Mouse (Mus musculus): ENCODE results near the gene Tmem50b. TPM values are rescaled to one million over a fixed set of nuclear protein-coding genes. Genes with fewer than 3 reads are reported as not detected.
"Not testable (repeated sequence)": the region's sequence is repeated elsewhere in the genome, so short reads cannot be mapped to it uniquely, and the experiment has no call there.

The Tmem50b gene
- polyA plus RNA-seq, 1 experiment from 2014 or later = 55.7 TPM

GRCm38 (mm10) chr16:91532429-91532828 is 65.2 kb downstream of the Tmem50b start:
- Histone ChIP-seq H3K4me3 (ENCODE audit: low read depth, low read length) (no peak overlapping the region), H3K36me3 (ENCODE audit: control insufficient read depth, insufficient read depth, low read length) (no peaks in the 10 kb centered on the region), H3K9ac (ENCODE audit: low read length) (no peak overlapping the region), H3K4me1 (ENCODE audit: control insufficient read depth, insufficient read depth, low read length) (no peaks in the 10 kb centered on the region), H3K27me3 (ENCODE audit: control insufficient read depth, insufficient read depth, low read length) (no peaks in the 10 kb centered on the region), H3K4me2 (no peak overlapping the region), H3K9me3 (ENCODE audit: control insufficient read depth, low read length) (no peaks in the 10 kb centered on the region), H3K27ac (ENCODE audit: low read depth, low read length) (no peak overlapping the region)
- 58% methylated on average over 2 of the region's 2 CpGs for WGBS
- ATAC-seq (ENCODE audit: low FRiP score) (no peak), DNase-seq (ENCODE audit: low spot score, missing footprints) (no peak)

GRCm38 (mm10) chr16:91531856-91532255 is 65.7 kb downstream of the Tmem50b start:
- 92% methylated on average over 6 of the region's 6 CpGs for WGBS
- Histone ChIP-seq H3K4me3 (ENCODE audit: low read depth, low read length) (no peak overlapping the region), H3K9me3 (ENCODE audit: control insufficient read depth, low read length) (no peaks in the 10 kb centered on the region), H3K4me2 (no peak overlapping the region), H3K27ac (ENCODE audit: low read depth, low read length) (no peak overlapping the region), H3K9ac (ENCODE audit: low read length) (no peak overlapping the region), H3K4me1 (ENCODE audit: control insufficient read depth, insufficient read depth, low read length) (no peaks in the 10 kb centered on the region), H3K27me3 (ENCODE audit: control insufficient read depth, insufficient read depth, low read length) (no peaks in the 10 kb centered on the region), H3K36me3 (ENCODE audit: control insufficient read depth, insufficient read depth, low read length) (no peaks in the 10 kb centered on the region)
- ATAC-seq (ENCODE audit: low FRiP score) (no peak), DNase-seq (ENCODE audit: low spot score, missing footprints) (no peak)

GRCm38 (mm10) chr16:91530830-91531229 is 66.8 kb downstream of the Tmem50b start:
- H3K4me1 ChIP-seq (ENCODE audit: control insufficient read depth, insufficient read depth, low read length); DNase-seq (ENCODE audit: low spot score, missing footprints); H3K9ac ChIP-seq (ENCODE audit: low read length); H3K9me3 ChIP-seq (ENCODE audit: control insufficient read depth, low read length); H3K36me3 ChIP-seq (ENCODE audit: control insufficient read depth, insufficient read depth, low read length); H3K4me3 ChIP-seq (ENCODE audit: low read depth, low read length); H3K27ac ChIP-seq (ENCODE audit: low read depth, low read length); H3K27me3 ChIP-seq (ENCODE audit: control insufficient read depth, insufficient read depth, low read length); H3K4me2 ChIP-seq; ATAC-seq (ENCODE audit: low FRiP score): not testable (repeated sequence)
- WGBS = 80% methylated on average over 4 of the region's 4 CpGs

- H3K9me3 ChIP-seq (ENCODE audit: control insufficient read depth, low read length) = no peaks in the 10 kb centered on the region; the same call in 1 of the 2 replicates
- no peaks in the 10 kb centered on the region for H3K27me3 ChIP-seq (ENCODE audit: control insufficient read depth, insufficient read depth, low read length)
- no peaks in the 10 kb centered on the region for H3K4me1 ChIP-seq (ENCODE audit: control insufficient read depth, insufficient read depth, low read length)
- H3K9ac ChIP-seq (ENCODE audit: low read length) = no peak overlapping the region
- no peaks in the 10 kb centered on the region for H3K36me3 ChIP-seq (ENCODE audit: control insufficient read depth, insufficient read depth, low read length)
- 92% methylated on average over 9 of the region's 9 CpGs for WGBS
- DNase-seq (ENCODE audit: low spot score, missing footprints) = no peak
- H3K4me2 ChIP-seq = no peak overlapping the region
- no peak for ATAC-seq (ENCODE audit: low FRiP score)
- no peak overlapping the region for H3K4me3 ChIP-seq (ENCODE audit: low read depth, low read length)
- no peak overlapping the region for H3K27ac ChIP-seq (ENCODE audit: low read depth, low read length)
These were observed 69.0 kb downstream of the Tmem50b start for GRCm38 (mm10) chr16:91528578-91528977.

GRCm38 (mm10) chr16:91527500-91527899 is 70.1 kb downstream of the Tmem50b start:
- Histone ChIP-seq H3K27me3 (ENCODE audit: control insufficient read depth, insufficient read depth, low read length) (no peaks in the 10 kb centered on the region), H3K27ac (ENCODE audit: low read depth, low read length) (no peak overlapping the region), H3K9ac (ENCODE audit: low read length) (no peak overlapping the region), H3K36me3 (ENCODE audit: control insufficient read depth, insufficient read depth, low read length) (no peaks in the 10 kb centered on the region), H3K4me1 (ENCODE audit: control insufficient read depth, insufficient read depth, low read length) (no peaks in the 10 kb centered on the region), H3K4me3 (ENCODE audit: low read depth, low read length) (no peak overlapping the region), H3K9me3 (ENCODE audit: control insufficient read depth, low read length) (no peaks in the 10 kb centered on the region; the same call in 1 of the 2 replicates), H3K4me2 (no peak overlapping the region)
- ATAC-seq (ENCODE audit: low FRiP score) (no peak), DNase-seq (ENCODE audit: low spot score, missing footprints) (no peak)
- WGBS = 65% methylated on average over 5 of the region's 5 CpGs

- Histone ChIP-seq H3K36me3 (ENCODE audit: control insufficient read depth, insufficient read depth, low read length) (no peaks in the 10 kb centered on the region), H3K27ac (ENCODE audit: low read depth, low read length) (no peak overlapping the region), H3K9ac (ENCODE audit: low read length) (no peak overlapping the region), H3K4me2 (no peak overlapping the region), H3K4me3 (ENCODE audit: low read depth, low read length) (no peak overlapping the region), H3K4me1 (ENCODE audit: control insufficient read depth, insufficient read depth, low read length) (no peaks in the 10 kb centered on the region), H3K9me3 (ENCODE audit: control insufficient read depth, low read length) (no peaks in the 10 kb centered on the region; the same call in 1 of the 2 replicates), H3K27me3 (ENCODE audit: control insufficient read depth, insufficient read depth, low read length) (no peaks in the 10 kb centered on the region)
- WGBS = 81% methylated on average over 10 of the region's 10 CpGs
- ATAC-seq (ENCODE audit: low FRiP score) (no peak), DNase-seq (ENCODE audit: low spot score, missing footprints) (peak; percentile 78)
These were observed 70.5 kb downstream of the Tmem50b start for GRCm38 (mm10) chr16:91527051-91527450.

GRCm38 (mm10) chr16:91526274-91526673 is 71.3 kb downstream of the Tmem50b start:
- Histone ChIP-seq H3K9me3 (ENCODE audit: control insufficient read depth, low read length) (no peaks in the 10 kb centered on the region; the same call in 1 of the 2 replicates), H3K9ac (ENCODE audit: low read length) (no peak overlapping the region), H3K36me3 (ENCODE audit: control insufficient read depth, insufficient read depth, low read length) (no peaks in the 10 kb centered on the region), H3K27ac (ENCODE audit: low read depth, low read length) (no peak overlapping the region), H3K4me1 (ENCODE audit: control insufficient read depth, insufficient read depth, low read length) (no peaks in the 10 kb centered on the region), H3K4me3 (ENCODE audit: low read depth, low read length) (no peak overlapping the region), H3K4me2 (no peak overlapping the region), H3K27me3 (ENCODE audit: control insufficient read depth, insufficient read depth, low read length) (no peaks in the 10 kb centered on the region)
- DNase-seq (ENCODE audit: low spot score, missing footprints) = no peak
- no peak for ATAC-seq (ENCODE audit: low FRiP score)
- 94% methylated on average over 6 of the region's 6 CpGs for WGBS

Small RNA genes within 50 kb of the gene (microRNA-seq; reads per million reads assigned to microRNA genes)
- not detected for gene Mir6367

Other genes starting within 250 kb of the Tmem50b start
- 32.6 and 32.7 TPM in 2 replicates for gene Ifnar2, start 225.0 kb downstream of the Tmem50b start, polyA plus RNA-seq (2014; fragmentation: Nextera tagmentation; extraction: Ambion mirVana)
- gene Gm21970, start 206.1 kb downstream of the Tmem50b start, polyA plus RNA-seq (2014; fragmentation: Nextera tagmentation; extraction: Ambion mirVana) = not detected in 2 replicates
- 8.1 and 8.5 TPM in 2 replicates for gene Il10rb, start 191.6 kb downstream of the Tmem50b start, polyA plus RNA-seq (2014; fragmentation: Nextera tagmentation; extraction: Ambion mirVana)
- gene Ifnar1, start 112.6 kb downstream of the Tmem50b start, polyA plus RNA-seq (2014; fragmentation: Nextera tagmentation; extraction: Ambion mirVana) = 49.9 and 53.8 TPM in 2 replicates
- 33.1 and 34.8 TPM in 2 replicates for gene Ifngr2, start 50.7 kb downstream of the Tmem50b start, polyA plus RNA-seq (2014; fragmentation: Nextera tagmentation; extraction: Ambion mirVana)
- 5.8 and 6.0 TPM in 2 replicates for gene Dnajc28, start 21.2 kb upstream of the Tmem50b start, polyA plus RNA-seq (2014; fragmentation: Nextera tagmentation; extraction: Ambion mirVana)
- 107 and 111 TPM in 2 replicates for gene Gart, start 49.2 kb upstream of the Tmem50b start, polyA plus RNA-seq (2014; fragmentation: Nextera tagmentation; extraction: Ambion mirVana)
- 144 and 148 TPM in 2 replicates for gene Son, start 49.7 kb upstream of the Tmem50b start, polyA plus RNA-seq (2014; fragmentation: Nextera tagmentation; extraction: Ambion mirVana)
- 38.0 and 39.2 TPM in 2 replicates for gene Donson, start 91.0 kb upstream of the Tmem50b start, polyA plus RNA-seq (2014; fragmentation: Nextera tagmentation; extraction: Ambion mirVana)
- gene Cryzl1, start 131.2 kb upstream of the Tmem50b start, polyA plus RNA-seq (2014; fragmentation: Nextera tagmentation; extraction: Ambion mirVana) = 77.0 and 82.5 TPM in 2 replicates
- gene Itsn1, start 131.5 kb upstream of the Tmem50b start, polyA plus RNA-seq (2014; fragmentation: Nextera tagmentation; extraction: Ambion mirVana) = 54.8 and 57.6 TPM in 2 replicates

Data from midbrain, embryonic 11.5 days (tissue).